Mouse (Mus musculus) lung, postnatal 0 days (tissue): ENCODE results near the gene Ppp1r14d.

Experiments used
- CTCF ChIP-seq: IDR thresholded peaks from 2 replicates; pipeline ENCODE4 v1.5.1; 2016; ENCODE audit warnings: antibody characterized with exemption, mild to moderate bottlenecking
- EP300 ChIP-seq: IDR thresholded peaks from 2 replicates; pipeline ENCODE4 v1.6.1; 2016; ENCODE audit warnings: antibody characterized with exemption, mild to moderate bottlenecking, control low read depth

- TF ChIP-seq EP300 (no peak), CTCF (no peak)
Observed at GRCm38 (mm10) chr2:119172862-119173576, 56.7 kb downstream of the Ppp1r14d start.
